Mouse (Mus musculus) embryonic facial prominence, embryonic 11.5 days (tissue): Measurements from ENCODE around the gene Snd1. TPM values are rescaled to one million over a fixed set of nuclear protein-coding genes. Genes with fewer than 3 reads are reported as not detected.

ENCODE experiments used
- ATAC-seq: fragments of 200-750 bp; cut with Nextera tagmentation; replicated peaks from 2 replicates; pipeline ENCODE4 v1.8.0; 2017; ENCODE audit warnings: low read depth; ENCODE audit not compliant: insufficient number of reproducible peaks, low FRiP score, low TSS enrichment
- DNase-seq: peaks from one replicate; pipeline ENCODE4 v3.0.0-alpha.2; 2015; ENCODE audit warnings: low spot score
- H3K27ac ChIP-seq: fragments of 300-500 bp; sonication (generic); replicated peaks from 2 replicates; pipeline ENCODE4 v1.5.1; 2014; ENCODE audit warnings: mild to moderate bottlenecking, low read depth, low read length, control low read depth
- H3K27me3 ChIP-seq: fragments of 300-500 bp; sonication (generic); 2 replicates; pipeline ENCODE4 v1.6.1; 2014; ENCODE audit warnings: mild to moderate bottlenecking, low read length, moderate library complexity, mixed read lengths; ENCODE audit not compliant: control insufficient read depth, insufficient read depth
- H3K36me3 ChIP-seq: fragments of 300-500 bp; sonication (generic); replicated peaks from 2 replicates; pipeline ENCODE4 v1.6.1; 2014; ENCODE audit warnings: low read depth, mild to moderate bottlenecking, low read length, moderate library complexity, mixed read lengths; ENCODE audit not compliant: control insufficient read depth, insufficient read depth
- H3K4me1 ChIP-seq: fragments of 300-500 bp; sonication (generic); 2 replicates; pipeline ENCODE4 v1.6.1; 2014; ENCODE audit warnings: low read length, mixed read lengths; ENCODE audit not compliant: control insufficient read depth, insufficient read depth
- H3K4me2 ChIP-seq: fragments of 300-500 bp; sonication (generic); 2 replicates; pipeline ENCODE4 v1.6.1; 2014; ENCODE audit warnings: low read depth, mild to moderate bottlenecking, control low read depth, low read length, moderate library complexity
- H3K4me3 ChIP-seq: fragments of 300-500 bp; sonication (generic); 2 replicates; pipeline ENCODE4 v1.5.1; 2014; ENCODE audit warnings: low read depth, low read length, control low read depth
- H3K9ac ChIP-seq: fragments of 300-500 bp; sonication (generic); replicated peaks from 2 replicates; pipeline ENCODE4 v1.6.1; 2014; ENCODE audit warnings: mild to moderate bottlenecking, control low read depth, low read length
- H3K9me3 ChIP-seq: fragments of 300-500 bp; sonication (generic); replicated peaks from 2 replicates; pipeline ENCODE4 v1.6.1; 2016; ENCODE audit warnings: mild to moderate bottlenecking, low read length, inconsistent platforms, mixed read lengths; ENCODE audit not compliant: control insufficient read depth
- WGBS: fragments of 180-500 bp; shearing (Covaris S2); extraction: QIAGEN DNeasy Blood & Tissue Kit; methylation state at CpG from one replicate; pipeline ENCODE4 v1.1.7; 2014; 5-methylcytosine and 5-hydroxymethylcytosine counted together
- polyA plus RNA-seq: library from polyadenylated mRNA; unstranded; fragments of >200 nt; fragmentation: Nextera tagmentation; extraction: Ambion mirVana; gene quantifications from 2 replicates; pipeline ENCODE4 v1.2.1, GENCODE M21; 2014

The Snd1 gene
- polyA plus RNA-seq, 1 experiment from 2014 or later: 92.6 TPM

DNA sequence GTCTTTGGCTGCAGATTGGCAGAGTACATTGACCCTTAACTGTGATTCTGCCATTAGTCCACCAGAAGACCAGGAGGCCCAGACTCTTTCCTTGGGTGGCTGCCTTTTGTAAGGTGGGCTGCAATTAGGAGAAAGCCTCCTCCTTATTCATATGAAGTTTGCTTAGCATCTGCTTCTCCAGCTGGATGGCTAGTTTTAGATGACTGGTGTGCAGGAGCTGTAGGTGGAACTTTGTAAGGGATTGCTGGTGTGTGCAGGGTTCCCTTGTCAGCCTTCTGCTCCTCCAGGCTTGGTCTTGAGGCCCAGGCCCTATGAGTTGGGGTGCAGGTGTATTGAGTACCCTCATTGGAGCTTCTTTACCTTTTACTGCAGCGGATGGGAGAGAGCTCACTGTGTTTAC is 79.5 kb downstream of the Snd1 start:
- Histone ChIP-seq H3K4me3 (no peak overlapping the region), H3K4me2 (no peak overlapping the region), H3K27me3 (no peaks in the 10 kb centered on the region), H3K27ac (no peak overlapping the region), H3K9me3 (no peaks in the 10 kb centered on the region), H3K36me3 (no peaks in the 10 kb centered on the region), H3K9ac (no peak overlapping the region), H3K4me1 (no peaks in the 10 kb centered on the region)
- WGBS: 88% methylated on average over 1 of the region's 1 CpGs
- DNase-seq (no peak), ATAC-seq (no peak)

DNA sequence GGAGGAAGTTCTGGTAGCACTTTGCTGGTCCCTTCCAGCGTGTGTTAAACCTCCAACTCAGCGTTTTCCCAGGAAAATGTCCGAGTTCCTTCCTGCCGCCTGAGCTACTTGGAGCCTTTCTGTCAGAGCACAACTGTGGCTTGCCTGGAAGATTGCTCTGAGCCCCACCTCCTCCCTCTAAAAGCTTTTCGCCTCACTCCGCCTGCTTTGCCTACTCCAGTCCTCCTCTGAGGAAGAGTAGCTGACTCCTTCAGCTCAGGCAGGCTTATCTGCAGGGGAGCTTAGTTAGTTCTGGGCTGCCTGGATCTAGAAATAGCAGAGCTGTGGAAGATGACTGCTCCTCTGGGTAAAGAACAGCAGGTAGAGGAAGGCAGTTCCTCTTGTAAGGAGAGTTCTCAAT is 80.1 kb downstream of the Snd1 start:
- Histone ChIP-seq H3K27ac (no peak overlapping the region), H3K27me3 (no peaks in the 10 kb centered on the region), H3K4me2 (no peak overlapping the region), H3K4me3 (no peak overlapping the region), H3K36me3 (no peaks in the 10 kb centered on the region), H3K4me1 (no peaks in the 10 kb centered on the region), H3K9me3 (no peaks in the 10 kb centered on the region), H3K9ac (no peak overlapping the region)
- DNase-seq (no peak), ATAC-seq (no peak)
- WGBS: 73% methylated on average over 6 of the region's 6 CpGs

DNA sequence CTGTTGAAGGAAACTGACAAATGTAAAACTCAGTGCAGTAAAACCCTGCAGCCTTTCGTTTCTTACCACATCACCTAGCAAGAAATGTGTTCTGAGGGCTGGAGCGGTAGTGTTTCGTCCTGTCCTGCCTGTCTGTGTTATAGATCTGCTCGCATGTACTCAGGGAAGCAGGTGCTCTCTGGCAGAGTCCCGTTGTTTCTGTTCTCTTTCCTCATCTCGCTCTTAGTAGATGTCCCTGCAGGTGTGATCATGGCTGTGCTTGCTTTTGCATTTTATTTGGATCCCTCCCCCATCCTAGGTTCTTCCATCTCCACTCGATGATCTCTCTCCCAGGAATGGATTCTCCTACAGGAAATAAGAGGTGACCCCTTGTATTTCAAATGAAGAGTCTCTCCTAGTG is 80.5 kb downstream of the Snd1 start:
- no peak overlapping the region for H3K27ac ChIP-seq
- WGBS: 88% methylated on average over 7 of the region's 7 CpGs
- ATAC-seq: no peak

DNA sequence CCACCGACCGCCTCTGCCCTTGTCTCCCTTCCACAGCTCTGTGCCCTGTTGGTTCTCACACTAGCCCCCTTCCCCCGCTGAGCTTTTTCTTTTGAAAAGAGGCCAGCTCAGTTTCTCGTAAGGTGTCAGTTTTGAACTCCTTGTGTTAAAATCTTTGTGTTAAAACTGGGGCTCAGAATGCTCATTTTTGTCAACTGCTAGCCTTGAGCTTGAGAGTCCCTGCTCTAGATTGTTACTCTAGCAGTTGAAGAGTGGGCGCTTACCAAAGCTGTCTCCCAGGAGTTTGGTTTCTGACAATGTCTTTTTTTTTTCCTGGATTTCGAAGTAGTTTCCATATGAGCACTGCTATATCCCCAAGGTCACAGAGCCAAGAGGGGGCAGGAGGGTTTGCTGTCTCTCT is 82.8 kb downstream of the Snd1 start:
- Histone ChIP-seq H3K36me3 (no peaks in the 10 kb centered on the region), H3K27me3 (no peaks in the 10 kb centered on the region), H3K4me2 (no peak overlapping the region), H3K9ac (no peak overlapping the region), H3K4me1 (no peaks in the 10 kb centered on the region), H3K4me3 (no peak overlapping the region), H3K27ac (no peak overlapping the region), H3K9me3 (no peaks in the 10 kb centered on the region)
- ATAC-seq (no peak), DNase-seq (no peak)
- WGBS: 86% methylated on average over 6 of the region's 6 CpGs

More for the DNA sequence above, 80.5 kb downstream of the Snd1 start:
- H3K27me3 ChIP-seq: no peaks in the 10 kb centered on the region
- no peak overlapping the region for H3K9ac ChIP-seq
- no peaks in the 10 kb centered on the region for H3K36me3 ChIP-seq
- H3K4me2 ChIP-seq: no peak overlapping the region
- H3K9me3 ChIP-seq: no peaks in the 10 kb centered on the region
- DNase-seq: no peak
- no peaks in the 10 kb centered on the region for H3K4me1 ChIP-seq
- no peak overlapping the region for H3K4me3 ChIP-seq

DNA sequence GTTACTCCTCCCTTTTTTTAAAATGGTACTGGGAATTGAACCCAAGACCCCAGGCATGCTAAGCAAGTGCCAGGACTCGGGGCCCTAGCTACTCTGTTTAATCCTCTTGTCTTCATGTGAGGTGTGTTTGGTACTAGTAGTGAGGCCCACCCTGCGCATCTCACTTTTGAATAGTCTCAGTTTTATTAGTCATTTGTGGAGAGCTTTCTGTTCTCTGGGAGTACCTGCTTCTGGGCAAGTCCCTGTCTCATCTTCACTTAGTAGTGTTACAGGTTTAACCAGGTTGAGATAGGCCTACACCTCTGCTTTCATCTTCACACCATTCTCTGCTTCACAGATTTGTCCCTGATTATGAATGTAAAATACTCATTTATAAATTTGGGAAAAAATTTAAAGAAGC is 84.5 kb downstream of the Snd1 start:
- H3K9ac ChIP-seq: no peak overlapping the region
- no peak overlapping the region for H3K4me3 ChIP-seq
- H3K36me3 ChIP-seq: no peaks in the 10 kb centered on the region
- DNase-seq (no peak), ATAC-seq (no peak)
- H3K4me1 ChIP-seq: no peaks in the 10 kb centered on the region
- H3K4me2 ChIP-seq: no peak overlapping the region
- H3K27me3 ChIP-seq: no peaks in the 10 kb centered on the region
- 89% methylated on average over 2 of the region's 2 CpGs for WGBS
- no peak overlapping the region for H3K27ac ChIP-seq
- H3K9me3 ChIP-seq: no peaks in the 10 kb centered on the region

DNA sequence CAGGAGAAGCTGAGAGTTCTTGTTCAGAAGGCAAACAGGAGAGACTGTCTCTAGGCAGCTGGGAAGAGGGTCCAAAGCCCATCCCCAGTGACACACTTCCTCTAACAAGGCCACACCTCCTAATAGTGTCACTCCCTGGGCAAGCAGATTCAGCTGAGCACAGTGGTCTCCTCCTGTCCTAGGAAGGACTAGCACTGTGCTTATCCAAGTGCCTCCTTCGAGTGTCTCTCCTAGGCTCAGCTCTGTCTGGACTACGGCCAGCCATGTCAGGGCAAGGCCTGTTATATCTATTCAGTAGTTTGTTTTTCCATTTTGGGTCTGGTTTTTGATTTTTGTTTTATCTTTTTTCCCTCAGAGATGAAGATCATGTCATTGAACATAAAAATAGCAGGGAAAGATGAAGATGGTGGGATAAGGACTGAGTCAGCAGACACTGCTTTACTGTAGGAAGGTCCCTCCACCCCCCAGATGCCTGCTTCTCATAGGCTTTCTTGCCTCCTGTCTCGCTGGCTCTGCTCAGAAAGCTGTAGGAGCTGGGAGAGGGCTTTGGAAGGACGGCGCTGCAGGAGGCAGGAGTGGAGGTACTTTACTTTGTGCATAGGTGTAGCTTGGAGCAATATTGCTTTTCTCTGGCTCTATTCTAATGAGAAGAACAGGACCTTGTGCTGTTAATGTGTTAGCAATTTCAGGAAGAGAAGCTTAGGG is 86.5 kb downstream of the Snd1 start:
- Histone ChIP-seq H3K4me2 (no peak overlapping the region), H3K9me3 (no peaks in the 10 kb centered on the region), H3K27me3 (no peaks in the 10 kb centered on the region), H3K9ac (no peak overlapping the region), H3K4me3 (no peak overlapping the region), H3K36me3 (no peaks in the 10 kb centered on the region), H3K4me1 (no peaks in the 10 kb centered on the region), H3K27ac (no peak overlapping the region)
- 81% methylated on average over 5 of the region's 5 CpGs for WGBS
- DNase-seq (no peak), ATAC-seq (no peak)

DNA sequence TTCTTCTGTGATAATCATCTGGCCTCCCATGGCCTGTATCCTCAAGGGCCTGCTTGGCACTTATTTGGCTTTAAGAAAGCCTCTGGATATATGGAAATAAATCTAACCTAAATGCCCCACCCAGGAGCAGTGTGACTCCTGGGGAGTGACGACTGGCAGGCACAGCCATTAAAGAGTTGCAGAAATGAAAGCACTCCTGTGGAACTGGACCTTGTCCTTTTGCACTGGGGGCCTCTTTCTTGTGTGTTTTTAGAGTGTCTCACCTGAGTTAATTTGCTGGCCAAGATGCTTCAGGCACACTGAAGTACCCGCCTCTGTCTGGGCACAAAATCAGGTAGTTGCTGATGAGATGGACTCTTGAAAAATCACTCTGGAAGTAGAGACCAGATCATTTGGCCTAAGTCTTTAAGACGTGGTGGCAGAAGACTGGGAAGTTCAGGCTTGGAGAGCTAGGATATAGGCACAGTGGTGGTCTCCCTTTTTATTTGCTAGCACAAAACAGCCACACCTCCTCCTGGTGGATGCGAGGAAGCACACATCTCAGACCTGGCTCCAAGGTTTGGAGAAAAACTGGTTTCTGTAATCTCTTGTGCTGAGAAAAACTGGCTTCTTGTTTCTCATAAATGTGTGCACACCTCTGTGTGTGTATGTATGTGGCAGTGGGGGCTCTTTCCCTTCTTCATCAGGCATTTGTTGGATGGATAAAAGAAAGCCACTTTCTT is 87.5 kb downstream of the Snd1 start:
- H3K9me3 ChIP-seq: no peaks in the 10 kb centered on the region
- H3K27me3 ChIP-seq: no peaks in the 10 kb centered on the region
- ATAC-seq: no peak
- H3K9ac ChIP-seq: no peak overlapping the region
- no peak overlapping the region for H3K4me3 ChIP-seq
- no peaks in the 10 kb centered on the region for H3K4me1 ChIP-seq
- H3K27ac ChIP-seq: no peak overlapping the region
- H3K4me2 ChIP-seq: no peak overlapping the region
- H3K36me3 ChIP-seq: no peaks in the 10 kb centered on the region
- no peak for DNase-seq
- WGBS: 87% methylated on average over 4 of the region's 4 CpGs

DNA sequence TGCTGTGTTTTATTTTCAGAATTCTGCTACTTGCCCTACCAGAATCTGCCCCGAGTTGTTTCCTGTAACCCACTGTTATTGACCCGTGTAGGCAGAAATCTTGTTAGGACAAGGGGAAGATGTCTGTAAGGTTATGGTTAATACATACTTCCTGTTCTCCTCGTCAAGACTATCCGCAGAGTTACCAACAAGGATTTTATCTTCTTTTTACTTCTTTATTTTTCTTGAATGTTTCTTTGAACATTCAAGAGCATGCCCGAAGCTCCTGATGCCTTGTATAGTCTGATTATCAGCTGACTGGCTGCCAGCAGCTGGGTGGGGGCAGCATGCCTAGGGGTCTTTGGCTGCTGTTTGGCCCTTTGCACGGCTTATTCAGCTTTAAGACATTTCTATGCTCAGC is 93.0 kb downstream of the Snd1 start:
- 88% methylated on average over 6 of the region's 6 CpGs for WGBS
- H3K4me3 ChIP-seq: no peak overlapping the region
- H3K4me1 ChIP-seq: no peaks in the 10 kb centered on the region
- no peaks in the 10 kb centered on the region for H3K36me3 ChIP-seq
- H3K9me3 ChIP-seq: no peaks in the 10 kb centered on the region
- H3K27me3 ChIP-seq: no peaks in the 10 kb centered on the region
- no peak overlapping the region for H3K9ac ChIP-seq
- no peak overlapping the region for H3K27ac ChIP-seq
- ATAC-seq (no peak), DNase-seq (no peak)
- no peak overlapping the region for H3K4me2 ChIP-seq
